Mouse (Mus musculus) bone marrow macrophage, adult 2 months (primary cell): ENCODE data around the gene Prcp.

Experiments
- CTCF ChIP-seq: IDR thresholded peaks from 2 replicates; pipeline ENCODE4 v1.5.1; 2012; ENCODE audit warnings: low read depth, mild to moderate bottlenecking, low read length, moderate library complexity
- POLR2A ChIP-seq: IDR thresholded peaks from 2 replicates; pipeline ENCODE4 v1.6.1; 2012; ENCODE audit warnings: mild to moderate bottlenecking, low read depth, low read length, borderline replicate concordance

DNA sequence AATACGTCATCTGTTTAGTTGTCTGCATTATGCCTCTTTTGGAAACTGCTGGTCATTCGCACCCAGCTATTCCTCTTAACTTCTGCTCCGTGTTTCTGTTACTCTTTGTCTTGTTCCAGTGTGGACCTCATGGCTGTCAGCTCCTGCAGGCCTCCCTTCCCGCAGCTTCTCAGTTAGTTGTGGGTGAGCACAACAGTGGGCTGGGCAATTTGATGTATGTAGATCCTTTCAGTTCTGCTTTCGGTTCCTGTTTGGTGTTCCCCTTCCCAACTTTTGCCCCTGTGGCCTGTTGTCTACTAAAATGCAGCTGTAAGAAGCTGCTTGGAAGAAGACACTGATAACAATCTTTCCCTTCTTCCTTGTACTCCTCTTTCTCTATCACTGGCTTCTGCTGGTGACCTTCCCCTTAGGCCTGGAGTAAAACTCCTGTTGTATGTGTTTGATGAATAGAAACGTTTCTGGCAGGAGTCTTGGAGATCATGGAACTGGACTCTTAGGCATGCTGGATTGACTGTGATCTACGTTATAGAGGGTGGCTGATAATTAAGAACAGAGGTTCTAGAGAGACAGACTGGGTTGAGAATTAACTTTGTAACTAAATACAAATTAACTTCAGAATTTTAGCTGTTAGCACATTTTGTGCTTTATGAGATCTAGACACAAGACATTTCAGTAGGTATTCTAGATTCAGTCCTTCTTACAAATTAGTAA, 4.5 kb downstream of the Prcp start:
- TF ChIP-seq CTCF = no peak
- no peak for TF ChIP-seq POLR2A
